Mouse (Mus musculus): ENCODE measurements at regions not wholly inside any gene's neighbourhood (a gene's known extent, or its start where the extent isn't known, plus 50 kb on each side); places are given as distances from the start of the nearest gene placed in this dataset.
"Not testable (repeated sequence)": the region's sequence is repeated elsewhere in the genome, so short reads cannot be mapped to it uniquely, and the experiment has no call there.

- in situ Hi-C loops (cut with MboI, MseI): no loop called here
These were observed 110.9 kb upstream of the Klf3 start for GRCm38 (mm10) chr5:64692335-64692734.

- in situ Hi-C loops (cut with MboI, MseI): no loop called here
These were observed 109.6 kb upstream of the Klf3 start for GRCm38 (mm10) chr5:64693616-64694015.

GRCm38 (mm10) chr5:64694606-64695005, 108.6 kb upstream of the Klf3 start:
- in situ Hi-C loops (cut with MboI, MseI): no loop called here

GRCm38 (mm10) chr5:64696099-64696498, 107.1 kb upstream of the Klf3 start:
- in situ Hi-C loops (cut with MboI, MseI): no loop called here

GRCm38 (mm10) chr5:64697466-64697865, 105.7 kb upstream of the Klf3 start:
- in situ Hi-C loops (cut with MboI, MseI): no loop called here

GRCm38 (mm10) chr5:64698458-64699116, 104.6 kb upstream of the Klf3 start:
- in situ Hi-C loops (cut with MboI, MseI): no loop called here

- in situ Hi-C loops (cut with MboI, MseI): no loop called here
These were observed 103.2 kb upstream of the Klf3 start for GRCm38 (mm10) chr5:64700030-64700429.

GRCm38 (mm10) chr5:64701219-64701779, 101.9 kb upstream of the Klf3 start:
- in situ Hi-C loops (cut with MboI, MseI): no loop called here

- in situ Hi-C loops (cut with MboI, MseI): no loop called here
These were observed 101.4 kb upstream of the Klf3 start for GRCm38 (mm10) chr5:64701780-64702231.

GRCm38 (mm10) chr5:64702404-64702803, 100.8 kb upstream of the Klf3 start:
- in situ Hi-C loops (cut with MboI, MseI): not testable (repeated sequence)

GRCm38 (mm10) chr5:64703091-64703872, 99.9 kb upstream of the Klf3 start:
- in situ Hi-C loops (cut with MboI, MseI): no loop called here

GRCm38 (mm10) chr5:64704144-64704543, 99.0 kb upstream of the Klf3 start:
- in situ Hi-C loops (cut with MboI, MseI): no loop called here

GRCm38 (mm10) chr5:64706586-64706985, 96.6 kb upstream of the Klf3 start:
- in situ Hi-C loops (cut with MboI, MseI): no loop called here

- in situ Hi-C loops (cut with MboI, MseI): no loop called here
These were observed 94.0 kb upstream of the Klf3 start for GRCm38 (mm10) chr5:64709146-64709545.

- in situ Hi-C loops (cut with MboI, MseI): no loop called here
These were observed 93.0 kb upstream of the Klf3 start for GRCm38 (mm10) chr5:64710236-64710635.

GRCm38 (mm10) chr5:64710968-64711367, 92.2 kb upstream of the Klf3 start:
- in situ Hi-C loops (cut with MboI, MseI): no loop called here

- in situ Hi-C loops (cut with MboI, MseI): no loop called here
These were observed 89.0 kb upstream of the Klf3 start for GRCm38 (mm10) chr5:64714221-64714653.

GRCm38 (mm10) chr5:64714710-64715109, 88.5 kb upstream of the Klf3 start:
- in situ Hi-C loops (cut with MboI, MseI): no loop called here

GRCm38 (mm10) chr5:64716551-64716950, 86.6 kb upstream of the Klf3 start:
- in situ Hi-C loops (cut with MboI, MseI): no loop called here

GRCm38 (mm10) chr5:64722211-64722610, 81.0 kb upstream of the Klf3 start:
- in situ Hi-C loops (cut with MboI, MseI): no loop called here

- in situ Hi-C loops (cut with MboI, MseI): no loop called here
These were observed 75.3 kb upstream of the Klf3 start for GRCm38 (mm10) chr5:64727847-64728246.

- in situ Hi-C loops (cut with MboI, MseI): no loop called here
These were observed 70.8 kb upstream of the Klf3 start for GRCm38 (mm10) chr5:64732356-64732755.

- in situ Hi-C loops (cut with MboI, MseI): no loop called here
These were observed 66.2 kb upstream of the Klf3 start for GRCm38 (mm10) chr5:64736985-64737384.

Data from T-helper 1 cell (primary cell).